Mouse (Mus musculus): Measurements from ENCODE around the gene Cryab. TPM values are rescaled to one million over a fixed set of nuclear protein-coding genes. Genes with fewer than 3 reads are reported as not detected.
A peak's percentile ranks its signal among the peaks of the same experiment; 100 is the strongest.

The Cryab gene
- polyA plus RNA-seq, 1 experiment: 528 TPM

DNA sequence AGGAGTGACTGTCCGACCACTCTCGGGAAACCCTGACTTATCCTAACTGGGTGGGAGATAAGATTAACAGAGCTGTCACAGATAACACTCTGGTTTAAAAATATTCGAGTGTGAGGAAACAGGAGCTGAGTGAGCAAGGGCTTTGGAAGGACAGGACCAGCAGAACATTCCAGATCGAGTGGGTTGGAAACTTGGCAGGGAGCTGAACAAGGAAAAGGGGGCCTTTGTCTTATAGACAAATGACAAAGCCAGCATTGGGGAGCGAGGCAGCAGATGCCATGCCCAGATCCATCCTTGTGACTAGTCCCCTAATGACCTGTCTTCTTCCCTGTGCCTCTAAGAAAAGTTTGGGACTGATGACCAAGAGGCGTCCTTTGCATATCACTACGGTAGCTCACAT, 2.8 kb downstream of the Cryab start:
- 27% methylated on average over 7 of the region's 7 CpGs for WGBS
- no peak for TF ChIP-seq CTCF (IDR thresholded peaks at IDR 0.05; ENCODE audit: insufficient read depth, low read length)
- no peak for TF ChIP-seq POLR2A (IDR thresholded peaks at IDR 0.05; ENCODE audit: borderline replicate concordance, extremely low read depth, low read depth, low read length)
- DNase-seq: peak; percentile 26
- H3K4me1 ChIP-seq (ENCODE audit: control insufficient read depth, insufficient read depth, low read length): peaks cover 3% of the 10 kb centered on the region; the same call in 1 of the 2 replicates
- peak overlapping the region; percentile 84 for H3K4me3 ChIP-seq (replicated peaks; ENCODE audit: extremely low read depth, low read depth, low read length)

DNA sequence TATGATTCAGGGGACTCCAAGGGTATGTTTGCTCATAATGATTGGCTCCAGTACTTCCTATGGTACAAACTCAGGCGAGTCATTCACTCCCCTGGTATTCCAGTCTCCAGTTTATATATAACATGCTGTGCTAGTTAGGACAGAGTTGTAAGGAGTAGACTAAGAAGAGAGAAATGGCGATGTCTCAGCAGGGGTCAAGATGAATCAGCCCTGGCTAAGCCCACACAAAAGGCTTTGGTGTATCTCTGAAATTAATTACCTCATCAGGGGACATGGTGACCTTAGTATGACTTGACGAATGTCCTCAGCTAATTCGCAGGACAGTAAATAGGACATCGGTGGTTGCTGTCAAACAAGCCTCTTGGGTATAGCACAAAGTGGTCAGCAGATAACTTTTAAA, 5.6 kb downstream of the Cryab start:
- H3K4me1 ChIP-seq (ENCODE audit: control insufficient read depth, insufficient read depth, low read length): no peaks in the 10 kb centered on the region; the same call in 1 of the 2 replicates
- H3K4me3 ChIP-seq (replicated peaks; ENCODE audit: extremely low read depth, low read depth, low read length): no peak overlapping the region
- no peak for TF ChIP-seq CTCF (IDR thresholded peaks at IDR 0.05; ENCODE audit: insufficient read depth, low read length)
- no peak for TF ChIP-seq POLR2A (IDR thresholded peaks at IDR 0.05; ENCODE audit: borderline replicate concordance, extremely low read depth, low read depth, low read length)
- DNase-seq: no peak
- WGBS: 64% methylated on average over 5 of the region's 5 CpGs

DNA sequence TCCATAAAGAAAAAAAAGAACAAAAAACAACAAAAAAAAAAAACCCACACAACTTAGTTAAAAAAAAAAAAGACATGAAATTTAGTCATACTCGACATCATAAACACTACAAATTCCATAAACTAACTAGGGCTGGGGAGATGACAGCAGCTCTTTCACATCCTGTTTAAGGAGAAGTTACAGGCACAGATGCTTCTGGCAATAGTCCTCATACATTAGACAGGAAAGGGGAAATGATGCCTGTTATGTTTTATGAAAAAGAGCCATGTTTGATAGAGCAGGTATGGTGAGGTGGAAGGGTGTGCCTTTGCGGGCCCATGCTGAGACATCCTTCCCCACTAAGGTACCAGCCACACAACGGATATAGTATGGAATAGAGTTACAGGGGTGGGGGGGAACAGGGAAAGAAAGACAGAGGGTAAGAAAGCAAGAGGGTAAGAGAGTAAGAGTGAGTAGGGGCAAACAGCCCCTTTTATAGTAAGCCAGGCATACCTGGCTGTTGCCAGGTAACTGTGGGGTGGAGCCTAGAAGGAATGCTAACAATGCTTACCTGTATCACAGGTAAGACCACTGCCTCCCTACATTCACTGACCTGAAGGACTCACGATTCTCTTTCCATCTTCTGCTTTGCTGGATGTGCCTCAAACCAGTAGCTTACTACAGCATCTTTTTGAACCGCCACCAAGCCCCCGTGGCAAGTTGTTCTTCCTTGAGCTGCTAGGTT, 10.6 kb downstream of the Cryab start:
- no peak for DNase-seq
- H3K4me1 ChIP-seq (ENCODE audit: control insufficient read depth, insufficient read depth, low read length): no peaks in the 10 kb centered on the region; the same call in 1 of the 2 replicates
- no peak overlapping the region for H3K4me3 ChIP-seq (replicated peaks; ENCODE audit: extremely low read depth, low read depth, low read length)
- WGBS: 41% methylated on average over 6 of the region's 6 CpGs
- no peak for TF ChIP-seq POLR2A (IDR thresholded peaks at IDR 0.05; ENCODE audit: borderline replicate concordance, extremely low read depth, low read depth, low read length)
- TF ChIP-seq CTCF (IDR thresholded peaks at IDR 0.05; ENCODE audit: insufficient read depth, low read length): no peak

- no peak for DNase-seq
- 63% methylated on average over 1 of the region's 1 CpGs for WGBS
Measured at GRCm38 (mm10) chr9:50763331-50763730, 12.2 kb downstream of the Cryab start.

GRCm38 (mm10) chr9:50767531-50768106, 16.5 kb downstream of the Cryab start:
- WGBS: 2% methylated on average over 17 of the region's 17 CpGs
- Histone ChIP-seq H3K4me3 (replicated peaks; ENCODE audit: extremely low read depth, low read depth, low read length) (peak overlapping the region; percentile 99), H3K4me1 (ENCODE audit: control insufficient read depth, insufficient read depth, low read length) (peaks cover 3% of the 10 kb centered on the region; the same call in 1 of the 2 replicates)
- DNase-seq: no peak
- no peak for TF ChIP-seq CTCF (IDR thresholded peaks at IDR 0.05; ENCODE audit: insufficient read depth, low read length)
- TF ChIP-seq POLR2A (IDR thresholded peaks at IDR 0.05; ENCODE audit: borderline replicate concordance, extremely low read depth, low read depth, low read length): peak; percentile 81; the same call in 1 of the 2 replicates

More at GRCm38 (mm10) chr9:50763331-50763730, 12.2 kb downstream of the Cryab start:
- TF ChIP-seq CTCF (IDR thresholded peaks at IDR 0.05; ENCODE audit: insufficient read depth, low read length) (peak; percentile 53), POLR2A (IDR thresholded peaks at IDR 0.05; ENCODE audit: borderline replicate concordance, extremely low read depth, low read depth, low read length) (no peak)
- Histone ChIP-seq H3K4me3 (replicated peaks; ENCODE audit: extremely low read depth, low read depth, low read length) (no peak overlapping the region), H3K4me1 (ENCODE audit: control insufficient read depth, insufficient read depth, low read length) (peaks cover 3% of the 10 kb centered on the region; the same call in 1 of the 2 replicates)

DNA sequence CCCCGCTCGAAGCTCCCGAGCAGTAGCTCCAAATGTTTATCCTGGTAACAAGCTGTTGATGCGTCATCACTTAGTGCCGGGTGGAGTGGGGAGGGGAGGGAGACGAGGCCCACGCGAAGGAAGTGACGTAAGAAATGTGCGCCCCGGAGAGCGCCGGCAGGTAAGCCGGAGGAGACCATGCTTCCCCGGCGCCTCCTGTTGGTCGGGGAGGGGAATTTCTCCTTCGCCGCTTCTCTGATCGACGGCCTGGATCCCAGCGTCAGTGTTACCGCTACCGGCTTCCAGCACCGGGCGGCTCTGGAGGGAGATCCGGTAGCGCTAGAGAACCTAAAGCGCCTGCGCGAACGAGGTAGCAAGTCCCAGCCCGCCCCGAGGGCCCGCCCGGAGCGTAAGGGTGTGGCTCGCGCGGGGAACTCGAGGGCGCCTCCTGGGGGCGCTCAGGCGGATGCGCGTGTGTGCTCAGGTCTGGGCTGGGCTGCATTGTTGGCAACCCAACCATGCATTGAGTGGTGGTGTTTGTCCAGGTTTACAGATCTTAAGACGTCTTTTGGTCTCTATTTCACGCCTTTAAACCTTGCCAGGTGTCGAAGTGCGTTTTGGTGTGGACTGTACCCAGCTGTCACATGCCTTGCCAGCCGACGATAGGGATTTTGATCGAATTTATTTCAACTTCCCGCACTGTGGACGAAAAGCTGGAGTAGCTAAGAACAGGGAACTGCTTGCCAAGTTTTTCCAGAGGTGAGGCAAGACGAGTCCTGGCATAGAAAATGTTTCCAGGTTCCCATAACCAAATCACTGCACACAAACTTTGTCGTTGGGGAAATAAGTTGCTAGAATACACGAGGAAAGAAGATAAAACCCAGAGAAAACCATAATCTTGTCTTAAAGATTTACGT, 17.2 kb downstream of the Cryab start, which contains the start of gene Fdxacb1:
Gene Fdxacb1 (plus strand): TSS at position 130 of the 896 bp plus-strand sequence.
- 2% methylated on average over 59 of the region's 59 CpGs for WGBS
- peak; percentile 98 for DNase-seq

GRCm38 (mm10) chr9:50770011-50770410, 18.9 kb downstream of the Cryab start:
- no peak for DNase-seq
- 80% methylated on average over 2 of the region's 2 CpGs for WGBS
- TF ChIP-seq CTCF (IDR thresholded peaks at IDR 0.05; ENCODE audit: insufficient read depth, low read length) (no peak), POLR2A (IDR thresholded peaks at IDR 0.05; ENCODE audit: borderline replicate concordance, extremely low read depth, low read depth, low read length) (no peak)
- no peak overlapping the region for H3K4me3 ChIP-seq (replicated peaks; ENCODE audit: extremely low read depth, low read depth, low read length)
- peaks cover 9% of the 10 kb centered on the region for H3K4me1 ChIP-seq (ENCODE audit: control insufficient read depth, insufficient read depth, low read length)

More for the DNA sequence above, 17.2 kb downstream of the Cryab start, which contains the start of gene Fdxacb1:
- TF ChIP-seq CTCF (IDR thresholded peaks at IDR 0.05; ENCODE audit: insufficient read depth, low read length): peak; percentile 60
- no peak; the same call in 1 of the 2 replicates for TF ChIP-seq POLR2A (IDR thresholded peaks at IDR 0.05; ENCODE audit: borderline replicate concordance, extremely low read depth, low read depth, low read length)
- Histone ChIP-seq H3K4me3 (replicated peaks; ENCODE audit: extremely low read depth, low read depth, low read length) (peak within 1 kb of the TSS; percentile 99), H3K4me1 (ENCODE audit: control insufficient read depth, insufficient read depth, low read length) (peaks cover 3% of the 10 kb centered on the region; the same call in 1 of the 2 replicates)

DNA sequence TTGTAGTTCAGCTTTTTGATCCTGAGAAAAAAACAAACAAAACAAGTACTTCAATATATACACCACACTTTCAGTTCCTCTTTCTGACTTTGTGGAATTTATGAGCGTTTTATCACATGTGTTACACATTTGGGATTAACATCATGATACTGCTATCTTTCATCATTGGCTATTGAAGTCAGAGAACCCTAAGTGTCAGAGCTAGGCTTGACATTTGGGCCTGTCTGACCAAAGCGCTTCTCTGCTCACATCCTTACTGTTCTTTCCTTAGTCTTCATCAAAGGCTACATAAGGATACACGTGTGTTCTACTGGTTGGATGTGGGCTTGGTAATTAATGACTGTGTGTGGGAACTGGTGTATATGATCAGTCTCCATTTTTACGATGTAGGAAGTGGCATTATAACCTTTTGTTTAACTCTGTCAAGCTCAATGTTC, 22.9 kb downstream of the Cryab start:
- TF ChIP-seq POLR2A (IDR thresholded peaks at IDR 0.05; ENCODE audit: borderline replicate concordance, extremely low read depth, low read depth, low read length) (no peak), CTCF (IDR thresholded peaks at IDR 0.05; ENCODE audit: insufficient read depth, low read length) (no peak)
- WGBS: 51% methylated on average over 4 of the region's 4 CpGs
- Histone ChIP-seq H3K4me1 (ENCODE audit: control insufficient read depth, insufficient read depth, low read length) (peaks cover 13% of the 10 kb centered on the region), H3K4me3 (replicated peaks; ENCODE audit: extremely low read depth, low read depth, low read length) (peak overlapping the region; percentile 20)
- no peak for DNase-seq
